Mouse (Mus musculus) lung, adult 2 months (tissue): ENCODE results near the gene Angptl3. TPM values are rescaled to one million over a fixed set of nuclear protein-coding genes. Genes with fewer than 3 reads are reported as not detected.

ENCODE experiments used
- DNase-seq: peaks from one replicate; pipeline ENCODE4 v3.0.0; 2022
- H3K4me1 ChIP-seq: fragments of 200-500 bp; 2 replicates; pipeline ENCODE4 v1.6.1; 2011; ENCODE audit warnings: low read length; ENCODE audit not compliant: control insufficient read depth, insufficient read depth
- H3K4me3 ChIP-seq: fragments of 200-500 bp; replicated peaks from 2 replicates; pipeline ENCODE3; 2011; ENCODE audit warnings: low read depth, mild to moderate bottlenecking, control low read depth, low read length; ENCODE audit errors: extremely low read depth
- CTCF ChIP-seq: fragments of 200-500 bp; IDR thresholded peaks from 2 replicates; pipeline ENCODE4 v1.5.1; 2011; ENCODE audit warnings: mild to moderate bottlenecking, low read length, control low read depth; ENCODE audit not compliant: insufficient read depth
- POLR2A ChIP-seq: fragments of 200-500 bp; IDR thresholded peaks from 2 replicates; pipeline ENCODE4 v1.6.1; 2011; ENCODE audit warnings: low read depth, mild to moderate bottlenecking, control low read depth, low read length, borderline replicate concordance; ENCODE audit errors: extremely low read depth
- WGBS: fragments of 180-500 bp; shearing (Covaris S2); methylation state at CpG from one replicate; pipeline ENCODE4 v1.1.7; 2018; 5-methylcytosine and 5-hydroxymethylcytosine counted together
- polyA plus RNA-seq: library from polyadenylated mRNA; depleted of rRNA; stranded (reverse); fragments of >200 nt; gene quantifications from 2 replicates; pipeline ENCODE4 v1.2.3, GENCODE M21; 2012; rRNA removed

Gene Angptl3
- 0.26 TPM in 1 of 2 replicates, not detected in the other for polyA plus RNA-seq

DNA sequence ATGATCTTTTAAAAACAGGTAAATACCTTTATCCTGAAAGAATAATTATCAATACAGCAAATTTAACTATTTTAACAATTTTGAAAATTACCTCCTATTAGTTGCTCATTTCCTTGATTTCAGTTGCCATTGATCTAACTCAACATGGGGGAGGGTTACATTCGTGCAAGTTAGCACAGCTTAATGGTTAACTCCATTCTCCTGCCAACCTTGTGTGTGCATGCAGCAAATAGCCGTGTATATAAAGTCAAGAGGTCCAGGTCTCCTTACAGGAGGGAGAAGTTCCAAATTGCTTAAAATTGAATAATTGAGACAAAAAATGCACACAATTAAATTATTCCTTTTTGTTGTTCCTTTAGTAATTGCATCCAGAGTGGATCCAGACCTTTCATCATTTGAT, at the start of gene Angptl3:
Gene Angptl3 (plus strand): TSS at position 269 of the 400 bp plus-strand sequence.
- TF ChIP-seq CTCF: no peak
- no peak for TF ChIP-seq POLR2A
- 72% methylated on average over 2 of the region's 2 CpGs for WGBS
- Histone ChIP-seq H3K4me3 (no peak within 1 kb of the TSS), H3K4me1 (0 out of 2 replicates have a peak, but pooled peaks cover 2% of the 10 kb centered on the region)
- DNase-seq: no peak

DNA sequence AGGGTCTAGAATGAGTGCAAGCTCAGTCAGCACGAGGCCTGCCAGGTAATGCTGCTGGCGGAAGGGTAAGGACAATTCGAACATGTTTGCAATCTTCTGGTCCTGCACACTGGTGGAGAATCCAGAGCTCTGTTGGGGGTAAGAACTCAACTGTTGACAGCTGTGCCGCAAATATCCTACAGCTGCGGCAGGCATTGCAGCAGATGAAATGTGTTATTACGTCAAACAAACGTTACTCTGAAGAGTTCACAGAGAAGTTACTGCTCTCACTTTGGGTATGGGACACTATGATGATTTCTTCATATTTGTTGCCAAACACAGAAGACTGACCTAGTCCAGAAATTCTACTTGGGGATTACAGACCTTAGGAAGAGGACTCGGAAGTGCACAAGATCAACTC, 46.1 kb upstream of the Angptl3 start:
- H3K4me1 ChIP-seq: no peaks in the 10 kb centered on the region
- no peak for TF ChIP-seq CTCF
- TF ChIP-seq POLR2A: no peak
- no peak overlapping the region for H3K4me3 ChIP-seq
- 86% methylated on average over 8 of the region's 8 CpGs for WGBS
- DNase-seq: no peak

DNA sequence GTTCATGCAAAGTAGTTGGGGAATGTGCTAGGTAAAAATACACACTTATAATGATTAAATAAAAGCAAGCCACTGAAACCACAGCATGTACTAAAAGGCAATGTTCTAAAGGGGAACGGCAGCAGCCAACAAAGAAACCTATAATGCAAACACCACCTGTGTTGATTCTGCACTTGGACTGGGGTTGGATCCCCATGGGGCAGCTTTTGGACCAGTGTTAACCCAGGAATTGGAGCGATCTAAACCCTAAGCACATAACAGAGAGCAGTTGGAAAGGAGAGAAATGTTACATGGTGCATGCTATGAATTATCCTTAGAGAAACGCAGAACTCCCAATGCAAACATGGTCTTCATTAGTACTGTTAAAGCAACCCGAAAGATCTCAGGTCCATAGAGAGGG, 37.3 kb upstream of the Angptl3 start:
- 78% methylated on average over 4 of the region's 4 CpGs for WGBS

DNA sequence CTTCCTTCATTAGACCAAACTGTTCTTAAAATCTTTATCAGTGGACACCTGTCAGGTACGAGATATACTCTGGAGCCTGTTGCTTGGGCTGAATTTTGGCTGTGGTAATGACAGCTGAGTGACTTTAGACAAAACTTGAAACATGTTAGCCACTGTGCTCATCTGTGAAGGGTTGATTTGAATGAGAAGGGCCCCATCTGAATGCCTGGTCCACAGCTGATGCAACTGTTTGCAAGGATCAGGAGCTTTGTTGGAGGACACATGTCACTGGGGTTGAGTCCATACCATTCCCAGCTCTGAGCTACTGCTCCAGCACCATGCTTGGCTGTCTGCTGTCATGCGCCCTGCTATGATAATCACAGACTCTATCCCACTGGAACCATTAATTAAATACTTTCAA, 25.2 kb upstream of the Angptl3 start:
- Histone ChIP-seq H3K4me1 (no peaks in the 10 kb centered on the region), H3K4me3 (no peak overlapping the region)
- 90% methylated on average over 2 of the region's 2 CpGs for WGBS
- DNase-seq: no peak
- TF ChIP-seq POLR2A (no peak), CTCF (no peak)

More for the DNA sequence above, 37.3 kb upstream of the Angptl3 start:
- no peak for TF ChIP-seq CTCF
- no peak for TF ChIP-seq POLR2A
- Histone ChIP-seq H3K4me1 (no peaks in the 10 kb centered on the region), H3K4me3 (no peak overlapping the region)
- DNase-seq: no peak

DNA sequence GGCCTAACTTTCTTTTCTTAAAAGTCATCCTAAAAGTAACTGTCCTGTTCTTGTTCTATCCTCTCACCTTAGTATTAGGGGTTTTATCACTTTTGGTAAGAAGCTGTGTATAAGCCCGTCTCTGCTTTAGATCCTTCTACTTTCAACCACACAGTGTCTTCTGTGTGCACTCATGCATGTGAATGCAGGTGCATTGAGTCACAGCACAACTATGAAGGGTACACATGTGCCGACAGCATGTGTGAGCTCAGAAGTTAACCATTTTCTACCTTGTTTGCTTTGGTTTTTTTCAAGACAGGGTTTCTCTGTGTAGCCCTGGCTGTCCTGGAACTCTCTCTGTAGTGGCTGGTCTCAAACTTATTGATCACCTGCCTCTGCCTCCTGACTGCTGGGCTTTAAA, 24.4 kb upstream of the Angptl3 start:
- no peak overlapping the region for H3K4me3 ChIP-seq
- no peaks in the 10 kb centered on the region for H3K4me1 ChIP-seq
- WGBS: 74% methylated on average over 2 of the region's 2 CpGs
- TF ChIP-seq POLR2A (no peak), CTCF (no peak)
- DNase-seq: no peak

DNA sequence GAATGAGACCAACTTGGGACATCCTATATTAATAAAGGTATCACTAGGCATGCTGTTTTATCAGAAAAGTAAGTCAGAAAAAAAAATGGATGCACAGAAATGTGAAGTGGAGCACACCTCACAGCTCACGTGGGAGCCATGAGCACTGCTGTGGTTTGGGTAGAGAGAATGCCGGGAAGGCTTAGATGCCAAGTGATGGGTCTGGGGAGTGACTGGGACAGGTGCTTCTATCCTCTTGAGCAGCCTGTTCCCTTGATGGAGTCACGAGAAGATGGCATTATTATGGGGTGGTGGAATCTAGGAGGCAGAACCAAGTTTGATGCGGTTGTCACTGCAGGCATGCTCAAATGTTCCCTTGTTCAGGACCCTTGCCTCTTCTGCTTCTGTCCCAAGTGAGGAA, 19.7 kb upstream of the Angptl3 start:
- DNase-seq: no peak
- Histone ChIP-seq H3K4me3 (no peak overlapping the region), H3K4me1 (no peaks in the 10 kb centered on the region)
- TF ChIP-seq POLR2A: no peak
- TF ChIP-seq CTCF: no peak
- WGBS: 87% methylated on average over 4 of the region's 4 CpGs

DNA sequence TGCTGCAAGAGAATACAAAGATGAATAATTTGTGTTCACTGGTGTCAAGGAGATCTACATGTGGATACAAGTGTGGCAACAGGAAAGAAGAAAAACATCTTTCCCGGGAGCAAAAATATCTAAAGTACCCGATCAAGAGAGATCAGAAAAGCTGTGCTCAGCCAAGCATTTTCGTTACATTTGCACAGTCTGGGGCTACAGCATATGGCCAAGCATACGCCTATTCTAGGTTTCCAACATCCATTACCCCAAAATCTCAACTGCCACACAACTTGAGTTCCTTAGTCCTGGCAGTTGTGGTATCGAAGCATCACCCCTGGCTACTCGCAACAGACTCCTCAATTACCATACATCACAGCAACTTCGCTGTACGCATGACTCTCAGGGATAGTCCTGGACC, 8.5 kb upstream of the Angptl3 start:
- TF ChIP-seq POLR2A (no peak), CTCF (no peak)
- Histone ChIP-seq H3K4me3 (no peak overlapping the region), H3K4me1 (no peaks in the 10 kb centered on the region)
- DNase-seq: no peak
- 91% methylated on average over 8 of the region's 8 CpGs for WGBS

DNA sequence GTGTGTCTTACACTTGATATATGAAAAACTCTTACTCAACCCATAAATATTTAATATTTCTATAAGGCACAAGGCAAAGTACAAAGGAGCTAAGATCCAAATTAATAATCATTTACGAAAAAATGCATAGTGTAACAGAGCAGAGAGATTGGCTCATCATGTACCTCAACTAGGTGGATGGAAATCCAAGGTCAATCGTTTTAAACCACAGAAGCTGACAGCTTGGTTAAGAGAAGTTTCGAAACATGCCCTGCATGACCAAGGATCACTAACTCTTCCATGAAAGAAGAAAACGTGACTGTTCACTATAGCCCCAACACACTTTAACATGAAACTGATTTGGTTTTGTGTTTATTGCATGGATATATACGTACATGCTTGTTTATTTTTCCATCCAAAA, 2.4 kb upstream of the Angptl3 start:
- Histone ChIP-seq H3K4me3 (no peak overlapping the region), H3K4me1 (0 out of 2 replicates have a peak, but pooled peaks cover 2% of the 10 kb centered on the region)
- 82% methylated on average over 5 of the region's 5 CpGs for WGBS
- TF ChIP-seq POLR2A (no peak), CTCF (no peak)
- DNase-seq: no peak

DNA sequence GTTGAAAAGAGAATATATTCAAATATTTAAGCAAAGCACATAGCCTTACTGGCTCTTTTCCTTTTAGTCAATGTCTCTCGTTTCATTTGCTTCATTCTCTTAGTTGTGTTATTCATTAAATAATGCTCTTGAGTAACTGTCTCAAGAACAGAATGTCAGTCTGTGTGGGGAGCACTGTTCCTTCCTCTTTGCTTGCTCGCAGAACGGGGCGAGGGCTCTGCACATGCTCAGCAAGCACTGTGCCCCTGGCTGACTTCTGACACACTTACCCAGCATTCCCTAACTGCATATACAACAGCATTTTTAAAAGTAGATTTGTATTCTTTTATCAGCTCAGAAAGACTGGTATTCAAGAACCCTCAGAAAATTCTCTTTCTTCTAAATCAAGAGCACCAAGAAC, 2.2 kb downstream of the Angptl3 start:
- DNase-seq: no peak
- Histone ChIP-seq H3K4me3 (no peak overlapping the region), H3K4me1 (0 out of 2 replicates have a peak, but pooled peaks cover 2% of the 10 kb centered on the region)
- 49% methylated on average over 4 of the region's 4 CpGs for WGBS
- no peak for TF ChIP-seq POLR2A
- TF ChIP-seq CTCF: no peak

DNA sequence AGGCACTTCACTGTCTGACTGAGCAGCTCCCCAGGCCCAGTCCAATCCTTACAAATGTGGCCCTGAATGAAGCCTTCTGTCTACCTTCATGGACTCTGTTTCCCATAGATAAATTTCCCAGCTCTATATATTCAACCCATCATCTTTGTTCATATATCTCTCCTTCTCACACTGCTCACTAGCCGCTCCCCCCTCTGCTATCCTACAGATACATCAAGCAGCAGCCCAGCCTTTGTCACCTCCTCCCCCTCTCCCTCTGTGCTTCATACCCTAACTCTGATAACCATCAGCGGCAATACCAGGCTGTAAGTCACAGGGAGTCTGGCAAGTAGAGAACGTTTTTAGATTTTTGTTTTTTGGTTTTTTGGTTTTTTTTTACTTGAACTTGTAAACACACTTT, 14.1 kb downstream of the Angptl3 start:
- WGBS: 78% methylated on average over 3 of the region's 3 CpGs
- no peak overlapping the region for H3K4me3 ChIP-seq
- TF ChIP-seq POLR2A (no peak), CTCF (no peak)

DNA sequence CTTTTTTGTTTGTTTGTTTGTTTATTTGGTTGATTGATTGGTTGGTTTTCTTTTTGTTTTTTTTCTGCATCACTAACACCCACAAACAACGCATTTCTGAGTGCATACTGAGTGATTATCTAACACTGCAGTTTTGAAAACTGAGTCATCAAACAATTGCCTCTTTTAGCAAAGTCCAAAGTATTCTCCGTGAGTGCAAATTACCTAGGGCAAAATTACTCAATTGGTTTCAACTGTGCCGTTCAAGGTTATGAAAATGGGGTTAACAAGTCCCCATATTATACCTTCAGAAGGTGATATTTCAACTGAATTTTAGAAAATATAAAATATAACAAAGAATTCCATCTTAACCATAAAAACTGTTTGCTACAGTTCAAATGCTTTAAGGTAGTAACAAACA, 15.7 kb downstream of the Angptl3 start:
- no peaks in the 10 kb centered on the region for H3K4me1 ChIP-seq
- WGBS: 73% methylated on average over 3 of the region's 3 CpGs
- TF ChIP-seq CTCF: no peak
- no peak for TF ChIP-seq POLR2A
- no peak overlapping the region for H3K4me3 ChIP-seq
- no peak for DNase-seq

More for the DNA sequence above, 14.1 kb downstream of the Angptl3 start:
- H3K4me1 ChIP-seq: no peaks in the 10 kb centered on the region
- no peak for DNase-seq
